Mouse (Mus musculus) hindbrain, embryonic 14.5 days (tissue): ENCODE results near the gene Ebf1. TPM values are rescaled to one million over a fixed set of nuclear protein-coding genes. Genes with fewer than 3 reads are reported as not detected.

ENCODE experiments used
- ATAC-seq: fragments of 200-750 bp; cut with Nextera tagmentation; 2 replicates; pipeline ENCODE4 v1.8.0; 2017; ENCODE audit warnings: moderate number of reproducible peaks, mild to moderate bottlenecking, moderate TSS enrichment, moderate library complexity; ENCODE audit not compliant: low FRiP score
- DNase-seq: peaks from one replicate; pipeline ENCODE4 v3.0.0-alpha.2; 2015; ENCODE audit warnings: low spot score
- H3K27ac ChIP-seq: fragments of 300-500 bp; sonication (generic); 2 replicates; pipeline ENCODE4 v1.5.1; 2014; ENCODE audit warnings: mild to moderate bottlenecking, moderate library complexity
- H3K27me3 ChIP-seq: fragments of 300-500 bp; sonication (generic); 2 replicates; pipeline ENCODE4 v1.6.1; 2014; ENCODE audit warnings: mild to moderate bottlenecking, low read length, mixed read lengths; ENCODE audit not compliant: control insufficient read depth, insufficient read depth
- H3K36me3 ChIP-seq: fragments of 300-500 bp; sonication (generic); replicated peaks from 2 replicates; pipeline ENCODE4 v1.6.1; 2014; ENCODE audit not compliant: control insufficient read depth, insufficient read depth
- H3K4me1 ChIP-seq: fragments of 300-500 bp; sonication (generic); replicated peaks from 2 replicates; pipeline ENCODE4 v1.6.1; 2014; ENCODE audit warnings: antibody characterized with exemption, low read length, mixed read lengths; ENCODE audit not compliant: control insufficient read depth, insufficient read depth
- H3K4me2 ChIP-seq: fragments of 300-500 bp; sonication (generic); replicated peaks from 2 replicates; pipeline ENCODE4 v1.6.1; 2014; ENCODE audit warnings: mild to moderate bottlenecking, moderate library complexity
- H3K4me3 ChIP-seq: fragments of 300-500 bp; sonication (generic); replicated peaks from 2 replicates; pipeline ENCODE4 v1.5.1; 2014; ENCODE audit warnings: mild to moderate bottlenecking, low read length
- H3K9ac ChIP-seq: fragments of 300-500 bp; sonication (generic); 2 replicates; pipeline ENCODE4 v1.6.1; 2014
- H3K9me3 ChIP-seq: fragments of 300-500 bp; sonication (generic); 2 replicates; pipeline ENCODE4 v1.6.1; 2016; ENCODE audit warnings: low read length; ENCODE audit not compliant: control insufficient read depth
- WGBS: fragments of 180-500 bp; shearing (Covaris S2); extraction: QIAGEN DNeasy Blood & Tissue Kit; methylation state at CpG from one replicate; pipeline ENCODE4 v1.1.7; 2014; 5-methylcytosine and 5-hydroxymethylcytosine counted together
- polyA plus RNA-seq: library from polyadenylated mRNA; unstranded; fragments of >200 nt; fragmentation: Nextera tagmentation; extraction: Ambion mirVana; gene quantifications from 2 replicates; pipeline ENCODE4 v1.2.1, GENCODE M21; 2014

The Ebf1 gene
- polyA plus RNA-seq, 1 experiment from 2014 or later: 123 TPM

DNA sequence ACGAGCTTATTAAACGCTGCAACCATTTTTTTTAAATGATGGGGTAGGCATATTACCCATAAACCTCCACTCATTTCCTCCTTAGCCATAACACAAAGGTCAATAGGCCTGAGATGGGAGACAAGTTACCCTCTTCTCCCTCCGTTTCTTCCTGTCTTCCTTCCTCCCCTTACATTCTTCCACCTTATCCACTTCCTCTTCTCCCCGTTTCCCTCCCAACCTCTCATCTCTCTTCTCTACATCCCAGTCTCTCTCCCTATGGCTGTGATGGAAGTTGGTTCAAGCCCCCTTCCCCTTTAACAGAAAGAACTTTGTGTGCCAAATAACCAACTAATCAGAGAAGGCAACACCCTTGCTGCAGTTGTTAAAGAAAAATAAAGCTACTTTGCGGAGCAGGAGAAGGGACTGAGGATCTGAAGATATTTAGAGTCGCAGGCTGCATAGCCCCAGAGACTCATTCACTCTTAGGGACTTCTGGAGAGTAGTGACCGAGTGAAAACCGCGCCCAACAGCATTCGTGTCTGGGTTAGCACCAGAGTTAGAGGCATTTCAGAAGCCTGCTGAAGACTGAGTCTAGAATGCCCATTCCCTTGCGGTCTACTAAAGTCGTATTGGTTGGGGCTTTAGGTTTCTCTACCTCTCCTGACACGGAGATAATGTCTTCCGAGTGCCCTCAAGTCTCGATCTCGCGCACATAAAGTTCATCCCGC lies 884 bp upstream of the Ebf1 start:
- no peaks in the 10 kb centered on the region for H3K36me3 ChIP-seq
- peak overlapping the region; percentile 60 for H3K4me2 ChIP-seq
- H3K4me3 ChIP-seq: peak overlapping the region; percentile 80
- no peaks in the 10 kb centered on the region for H3K9me3 ChIP-seq
- peaks cover 34% of the 10 kb centered on the region for H3K4me1 ChIP-seq
- peak overlapping the region; percentile 97 for H3K9ac ChIP-seq
- peaks cover 14% of the 10 kb centered on the region; the same call in 1 of the 2 replicates for H3K27me3 ChIP-seq
- DNase-seq (no peak), ATAC-seq (no peak)
- 10% methylated on average over 18 of the region's 18 CpGs for WGBS
- 0 out of 2 replicates have a peak overlapping the region, but pooled peaks have one; percentile 22 for H3K27ac ChIP-seq

DNA sequence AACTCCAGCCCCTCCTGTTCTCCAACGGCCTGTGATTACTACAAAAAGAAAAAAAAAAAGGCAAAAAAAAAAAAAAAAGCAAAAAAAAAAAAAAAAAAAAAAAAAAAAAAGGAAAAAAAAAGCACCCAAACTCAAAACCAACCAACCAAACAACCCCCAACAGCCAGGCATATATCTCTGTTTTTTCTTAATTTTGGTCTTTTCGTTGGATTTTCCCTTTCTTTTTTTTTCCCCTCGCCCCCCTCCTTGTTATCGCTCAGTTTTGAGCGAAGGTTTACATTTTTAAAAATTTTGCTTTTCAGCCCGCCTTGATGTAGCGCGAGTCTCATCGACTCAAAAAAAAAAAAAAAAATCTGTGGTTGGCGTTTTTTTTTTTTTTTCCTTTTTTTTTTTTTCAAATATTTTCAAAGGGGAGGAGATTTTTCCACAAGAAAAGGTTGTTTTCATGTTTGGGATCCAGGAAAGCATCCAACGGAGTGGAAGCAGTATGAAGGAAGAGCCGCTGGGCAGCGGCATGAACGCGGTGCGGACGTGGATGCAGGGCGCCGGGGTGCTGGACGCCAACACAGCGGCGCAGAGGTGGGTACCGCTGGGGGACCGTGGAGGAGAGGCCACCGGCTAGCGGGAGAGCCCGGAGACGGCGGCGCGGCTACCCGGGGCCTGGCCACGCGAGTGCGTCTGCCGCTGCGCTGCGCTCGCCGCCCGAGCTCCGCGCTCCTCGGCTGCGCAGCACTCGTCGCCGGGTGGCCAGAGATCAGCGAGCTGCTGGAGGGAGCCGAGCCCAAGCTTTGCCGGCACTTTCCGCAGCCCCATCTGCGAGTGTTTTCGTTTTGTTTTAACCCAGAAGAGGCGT lies 843 bp downstream of the Ebf1 start:
- Histone ChIP-seq H3K4me1 (peaks cover 24% of the 10 kb centered on the region), H3K9ac (peak overlapping the region; percentile 97), H3K4me2 (peak overlapping the region; percentile 60), H3K36me3 (no peaks in the 10 kb centered on the region), H3K4me3 (peak overlapping the region; percentile 80), H3K27me3 (peaks cover 7% of the 10 kb centered on the region; the same call in 1 of the 2 replicates), H3K9me3 (no peaks in the 10 kb centered on the region), H3K27ac (peak overlapping the region; percentile 96)
- WGBS: under 1% methylated on average over 55 of the region's 55 CpGs
- ATAC-seq (0 out of 2 replicates have a peak, but pooled peaks have one; percentile 28), DNase-seq (peak; percentile 65)

GRCm38 (mm10) chr11:44619131-44619886 lies 2.2 kb downstream of the Ebf1 start:
- WGBS: under 1% methylated on average over 15 of the region's 15 CpGs
- Histone ChIP-seq H3K27ac (peak overlapping the region; percentile 96), H3K36me3 (no peaks in the 10 kb centered on the region), H3K4me2 (peak overlapping the region; percentile 60), H3K4me1 (peaks cover 19% of the 10 kb centered on the region), H3K27me3 (peaks cover 7% of the 10 kb centered on the region; the same call in 1 of the 2 replicates), H3K9me3 (no peaks in the 10 kb centered on the region), H3K9ac (peak overlapping the region; percentile 97), H3K4me3 (peak overlapping the region; percentile 80)
- ATAC-seq (no peak), DNase-seq (no peak)

DNA sequence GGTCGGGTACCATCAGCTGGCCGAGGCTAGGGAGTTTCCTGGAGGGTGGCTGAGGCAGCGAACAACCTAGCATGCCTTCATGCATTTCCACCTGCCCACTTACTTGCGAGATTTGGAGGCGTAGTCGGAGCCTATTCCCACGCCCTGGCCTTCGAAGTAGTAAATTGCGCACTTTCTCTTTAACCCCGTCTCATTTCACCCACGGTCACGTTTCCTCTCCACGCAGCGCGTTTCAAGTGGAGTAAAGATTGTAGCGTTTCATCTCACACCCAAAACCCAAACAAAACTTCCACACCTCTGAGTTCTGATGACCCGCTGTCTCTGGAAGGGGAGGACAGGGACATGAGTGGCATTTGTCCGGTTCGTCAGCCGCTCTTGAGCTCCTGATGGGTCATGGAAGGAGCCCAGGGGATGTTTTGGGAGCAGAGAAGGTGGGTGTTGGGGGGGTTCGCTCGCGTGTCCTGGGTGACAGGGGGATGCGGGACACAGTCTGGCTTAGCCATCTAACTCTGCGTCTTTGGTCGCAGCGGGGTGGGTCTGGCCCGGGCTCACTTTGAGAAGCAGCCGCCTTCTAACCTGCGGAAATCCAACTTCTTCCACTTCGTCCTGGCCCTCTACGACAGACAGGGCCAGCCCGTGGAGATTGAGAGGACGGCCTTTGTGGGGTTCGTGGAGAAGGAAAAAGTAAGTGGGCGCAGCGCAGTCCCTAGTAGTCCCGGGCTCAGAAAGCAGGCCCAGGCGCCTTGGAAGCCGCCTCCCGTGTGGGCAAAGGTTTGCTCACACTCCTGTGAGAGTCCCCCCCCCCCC lies 3.0 kb downstream of the Ebf1 start:
- DNase-seq: no peak
- 1% methylated on average over 38 of the region's 41 CpGs for WGBS
- Histone ChIP-seq H3K36me3 (no peaks in the 10 kb centered on the region), H3K4me2 (peak overlapping the region; percentile 60), H3K27ac (peak overlapping the region; percentile 96), H3K4me1 (peaks cover 19% of the 10 kb centered on the region), H3K27me3 (peaks cover 4% of the 10 kb centered on the region; the same call in 1 of the 2 replicates), H3K9ac (peak overlapping the region; percentile 97), H3K4me3 (peak overlapping the region; percentile 80), H3K9me3 (no peaks in the 10 kb centered on the region)
- ATAC-seq: no peak

DNA sequence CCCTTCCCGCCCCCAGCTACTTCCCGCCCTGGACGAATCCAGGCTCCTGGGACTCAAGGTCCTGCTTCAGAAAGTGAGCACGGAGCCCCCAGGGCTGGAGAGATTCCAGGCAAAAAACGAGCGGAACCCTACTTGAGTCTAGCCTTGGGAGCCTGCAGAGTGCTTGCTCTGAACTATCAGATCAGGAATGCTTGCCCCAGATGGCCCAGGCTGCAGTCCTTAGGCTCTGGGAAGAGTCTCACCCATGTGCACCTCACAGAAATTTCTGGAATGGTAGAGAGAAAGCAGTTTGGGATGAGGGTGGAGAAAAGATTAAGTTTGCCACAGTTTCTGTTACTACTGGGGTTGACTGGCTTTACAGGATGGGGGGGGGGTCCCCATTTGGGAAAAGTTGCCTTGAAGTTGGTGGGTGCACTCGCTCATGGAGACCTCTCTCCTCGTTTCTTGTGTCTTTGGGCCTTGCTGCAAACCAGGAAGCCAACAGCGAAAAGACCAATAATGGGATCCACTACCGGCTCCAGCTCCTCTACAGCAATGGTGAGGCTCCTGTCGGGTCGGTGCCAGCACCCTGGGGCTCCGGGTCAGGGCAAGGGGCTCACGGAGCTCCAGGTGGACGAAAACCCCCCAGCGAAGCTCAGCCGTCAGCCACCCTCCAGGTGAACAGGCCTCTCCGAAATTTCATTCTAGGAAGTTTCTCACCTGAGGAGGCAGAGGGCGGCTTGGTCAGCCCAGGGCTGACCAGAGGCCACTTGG lies 3.8 kb downstream of the Ebf1 start:
- Histone ChIP-seq H3K4me1 (peaks cover 22% of the 10 kb centered on the region), H3K4me3 (peak overlapping the region; percentile 80), H3K27me3 (peaks cover 3% of the 10 kb centered on the region; the same call in 1 of the 2 replicates), H3K4me2 (peak overlapping the region; percentile 60), H3K27ac (peak overlapping the region; percentile 96), H3K36me3 (no peaks in the 10 kb centered on the region), H3K9ac (peak overlapping the region; percentile 97), H3K9me3 (no peaks in the 10 kb centered on the region)
- 25% methylated on average over 17 of the region's 19 CpGs for WGBS
- ATAC-seq: no peak
- no peak for DNase-seq

DNA sequence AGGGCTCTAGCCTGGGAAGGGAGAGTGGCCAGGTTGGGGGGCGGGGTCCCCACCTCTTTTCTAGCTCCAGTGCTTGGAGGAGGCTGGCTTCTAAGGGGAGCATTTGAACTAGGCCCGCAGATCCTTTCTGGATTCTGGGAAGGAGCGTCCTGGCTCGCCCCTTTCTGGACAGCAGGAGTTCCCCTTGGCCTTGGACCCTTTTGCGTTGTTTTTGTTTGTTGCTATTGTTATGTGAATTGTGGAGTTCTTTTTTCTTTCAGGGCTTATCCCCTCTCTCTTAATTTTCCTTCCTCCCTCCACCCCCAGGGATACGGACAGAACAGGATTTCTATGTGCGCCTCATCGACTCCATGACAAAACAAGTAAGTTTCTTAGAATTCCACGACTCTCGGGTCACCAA lies 4.5 kb downstream of the Ebf1 start:
- 26% methylated on average over 10 of the region's 10 CpGs for WGBS
- H3K4me3 ChIP-seq: peak overlapping the region; percentile 80
- peak overlapping the region; percentile 96 for H3K27ac ChIP-seq
- ATAC-seq (no peak), DNase-seq (no peak)
- no peaks in the 10 kb centered on the region for H3K9me3 ChIP-seq
- H3K4me2 ChIP-seq: peak overlapping the region; percentile 60
- H3K9ac ChIP-seq: peak overlapping the region; percentile 97
- H3K4me1 ChIP-seq: peaks cover 16% of the 10 kb centered on the region
- H3K36me3 ChIP-seq: no peaks in the 10 kb centered on the region
- no peaks in the 10 kb centered on the region for H3K27me3 ChIP-seq

DNA sequence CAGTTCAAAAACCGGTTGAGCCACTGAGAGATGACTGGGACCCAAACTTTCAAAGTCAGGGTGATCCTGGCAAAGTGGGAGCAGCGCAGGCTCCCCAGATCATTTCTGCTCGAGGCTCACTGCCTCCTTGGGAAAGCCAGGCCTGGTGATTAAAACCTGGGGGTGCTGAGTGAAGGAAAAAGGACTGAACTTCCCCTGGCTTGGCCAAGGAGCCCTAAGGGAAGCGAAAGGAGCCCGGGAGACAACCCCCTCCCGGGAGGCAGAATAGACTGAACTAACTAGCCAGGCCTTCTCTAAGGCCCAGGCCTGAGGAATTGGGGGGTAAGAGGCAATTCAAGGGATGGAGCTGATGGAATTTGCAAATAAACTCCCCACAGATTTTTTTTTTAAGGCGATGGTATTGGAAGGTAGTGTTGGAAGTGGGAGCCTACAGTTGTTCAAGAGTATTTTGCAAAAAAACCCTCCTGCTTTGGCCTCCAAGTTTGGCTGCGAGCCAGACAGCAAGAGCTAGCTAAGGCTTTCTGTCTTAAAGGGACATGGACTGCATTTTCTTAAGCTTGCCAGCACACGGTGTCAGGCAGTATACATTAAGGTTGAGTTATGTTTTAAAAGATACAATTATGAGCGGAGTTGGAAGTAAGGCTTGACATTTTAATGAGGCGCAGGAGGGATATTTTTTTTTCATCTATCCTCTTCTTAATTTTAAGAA lies 5.1 kb downstream of the Ebf1 start:
- WGBS: 27% methylated on average over 11 of the region's 11 CpGs
- no peaks in the 10 kb centered on the region for H3K27me3 ChIP-seq
- H3K4me1 ChIP-seq: peaks cover 15% of the 10 kb centered on the region
- no peak for ATAC-seq
- peak overlapping the region; percentile 60 for H3K4me2 ChIP-seq
- H3K9ac ChIP-seq: peak overlapping the region; percentile 97
- H3K9me3 ChIP-seq: no peaks in the 10 kb centered on the region
- DNase-seq: peak; percentile 66
- peak overlapping the region; percentile 80 for H3K4me3 ChIP-seq
- H3K27ac ChIP-seq: peak overlapping the region; percentile 96
- no peaks in the 10 kb centered on the region for H3K36me3 ChIP-seq
